Mouse (Mus musculus) frontal cortex, postnatal 14 days (tissue): ENCODE data around the gene Asb16.

Experiments
- DNase-seq, 2 experiments: peaks; one replicate each; pipeline ENCODE4 v3.0.0; 2022; ENCODE audit warnings: low spot score in 2 of 2

Gene Asb16

GRCm38 (mm10) chr11:102285095-102285834 lies 16.7 kb downstream of the Asb16 start:
- no peak for DNase-seq

GRCm38 (mm10) chr11:102287485-102287884 lies 18.9 kb downstream of the Asb16 start:
- no peak for DNase-seq

- no peak for DNase-seq
These were observed 19.7 kb downstream of the Asb16 start for GRCm38 (mm10) chr11:102288027-102288804.

- no peak for DNase-seq
These were observed 20.4 kb downstream of the Asb16 start for GRCm38 (mm10) chr11:102288913-102289312.

GRCm38 (mm10) chr11:102289511-102290100 lies 21.1 kb downstream of the Asb16 start:
- DNase-seq: no peak

GRCm38 (mm10) chr11:102290141-102290540 lies 21.6 kb downstream of the Asb16 start:
- DNase-seq: no peak

- no peak for DNase-seq
These were observed 22.6 kb downstream of the Asb16 start for GRCm38 (mm10) chr11:102291051-102291535.

- DNase-seq: no peak
These were observed 25.4 kb downstream of the Asb16 start for GRCm38 (mm10) chr11:102293971-102294370.

- no peak for DNase-seq
These were observed 25.9 kb downstream of the Asb16 start for GRCm38 (mm10) chr11:102294416-102294815.

GRCm38 (mm10) chr11:102294887-102295597 lies 26.5 kb downstream of the Asb16 start:
- DNase-seq: no peak

- no peak for DNase-seq
These were observed 27.3 kb downstream of the Asb16 start for GRCm38 (mm10) chr11:102295598-102296471.

- peak; percentile 96 to 97 for DNase-seq
These were observed 28.2 kb downstream of the Asb16 start, which contains the start of gene Atxn7l3 for GRCm38 (mm10) chr11:102296491-102297472. Gene Atxn7l3 (minus strand): TSS chr11:102296631.

GRCm38 (mm10) chr11:102297577-102298556 lies 29.3 kb downstream of the Asb16 start:
- no peak for DNase-seq

- no peak for DNase-seq
These were observed 31.3 kb downstream of the Asb16 start for GRCm38 (mm10) chr11:102299839-102300238.

- no peak for DNase-seq
These were observed 35.6 kb downstream of the Asb16 start for GRCm38 (mm10) chr11:102304141-102304540.

GRCm38 (mm10) chr11:102305359-102305758 lies 36.8 kb downstream of the Asb16 start:
- no peak for DNase-seq

GRCm38 (mm10) chr11:102308104-102308503 lies 39.6 kb downstream of the Asb16 start:
- no peak for DNase-seq

- DNase-seq: peak; percentile 93 to 97
These were observed 40.4 kb downstream of the Asb16 start for GRCm38 (mm10) chr11:102308979-102309378.
